Mouse (Mus musculus) limb, embryonic 12.5 days (tissue): Measurements from ENCODE around the gene Aptx. TPM values are rescaled to one million over a fixed set of nuclear protein-coding genes. Genes with fewer than 3 reads are reported as not detected.

Experiments
- ATAC-seq: fragments of 200-750 bp; cut with Nextera tagmentation; 2 replicates; pipeline ENCODE4 v1.8.0; 2017; ENCODE audit warnings: low read depth, moderate TSS enrichment; ENCODE audit not compliant: insufficient number of reproducible peaks, insufficient read depth, low FRiP score, low TSS enrichment
- H3K27ac ChIP-seq: fragments of 300-500 bp; sonication (generic); 2 replicates; pipeline ENCODE4 v1.5.1; 2016; ENCODE audit warnings: mild to moderate bottlenecking, moderate library complexity
- H3K27me3 ChIP-seq: fragments of 300-500 bp; sonication (generic); 2 replicates; pipeline ENCODE4 v1.6.1; 2016; ENCODE audit warnings: mild to moderate bottlenecking, moderate library complexity
- H3K36me3 ChIP-seq: fragments of 300-500 bp; sonication (generic); 2 replicates; pipeline ENCODE4 v1.6.1; 2016; ENCODE audit warnings: mild to moderate bottlenecking, moderate library complexity
- H3K4me1 ChIP-seq: fragments of 300-500 bp; sonication (generic); replicated peaks from 2 replicates; pipeline ENCODE4 v1.6.1; 2016
- H3K4me2 ChIP-seq: fragments of 300-500 bp; sonication (generic); 2 replicates; pipeline ENCODE4 v1.6.1; 2016; ENCODE audit warnings: mild to moderate bottlenecking, moderate library complexity
- H3K4me3 ChIP-seq: fragments of 300-500 bp; sonication (generic); replicated peaks from 2 replicates; pipeline ENCODE4 v1.5.1; 2016; ENCODE audit warnings: mild to moderate bottlenecking
- H3K9ac ChIP-seq: fragments of 300-500 bp; sonication (generic); replicated peaks from 2 replicates; pipeline ENCODE4 v1.6.1; 2016; ENCODE audit warnings: mild to moderate bottlenecking, moderate library complexity
- H3K9me3 ChIP-seq: fragments of 300-500 bp; sonication (generic); 2 replicates; pipeline ENCODE4 v1.6.1; 2016; ENCODE audit warnings: mild to moderate bottlenecking, moderate library complexity
- WGBS: fragments of 180-500 bp; shearing (Covaris S2); methylation state at CpG from one replicate; pipeline ENCODE4 v1.1.7; 2016; 5-methylcytosine and 5-hydroxymethylcytosine counted together
- microRNA counts: library from miRNA; unstranded; fragments of <30 nt; microRNA quantifications from one replicate; lab custom pipeline; 2017
- microRNA-seq: library from miRNA; unstranded; fragments of <30 nt; microRNA quantifications from one replicate; pipeline ENCODE4, GENCODE M21; 2017
- polyA plus RNA-seq: library from polyadenylated mRNA; unstranded; fragments of >200 nt; fragmentation: Nextera tagmentation; extraction: Ambion mirVana; gene quantifications from 2 replicates; pipeline ENCODE4 v1.2.1, GENCODE M21; 2016

Aptx gene
- polyA plus RNA-seq, 1 experiment from 2014 or later, result 34.0 TPM

- no peaks in the 10 kb centered on the region for H3K36me3 ChIP-seq
- H3K4me3 ChIP-seq, result no peak overlapping the region
- no peak overlapping the region for H3K4me2 ChIP-seq
- no peak overlapping the region for H3K9ac ChIP-seq
- H3K9me3 ChIP-seq, result no peaks in the 10 kb centered on the region
- H3K27me3 ChIP-seq, result peaks cover 6% of the 10 kb centered on the region
- ATAC-seq, result no peak
- 84% methylated on average over 5 of the region's 5 CpGs for WGBS
- no peak overlapping the region for H3K27ac ChIP-seq
- peaks cover 12% of the 10 kb centered on the region for H3K4me1 ChIP-seq
Observed at GRCm38 (mm10) chr4:40673526-40673925, 29.5 kb downstream of the Aptx start.

- H3K27me3 ChIP-seq, result no peaks in the 10 kb centered on the region
- H3K4me3 ChIP-seq, result no peak overlapping the region
- WGBS, result 82% methylated on average over 9 of the region's 9 CpGs
- H3K4me2 ChIP-seq, result no peak overlapping the region
- H3K9me3 ChIP-seq, result no peaks in the 10 kb centered on the region; the same call in 1 of the 2 replicates
- no peak overlapping the region for H3K27ac ChIP-seq
- H3K4me1 ChIP-seq, result no peaks in the 10 kb centered on the region
- H3K36me3 ChIP-seq, result no peaks in the 10 kb centered on the region
- ATAC-seq, result no peak
- H3K9ac ChIP-seq, result no peak overlapping the region
Observed at GRCm38 (mm10) chr4:40666237-40667012, 36.6 kb downstream of the Aptx start.

GRCm38 (mm10) chr4:40651055-40651454, 51.9 kb downstream of the Aptx start:
- H3K27ac ChIP-seq, result no peak overlapping the region
- no peaks in the 10 kb centered on the region for H3K36me3 ChIP-seq
- ATAC-seq, result no peak
- H3K27me3 ChIP-seq, result no peaks in the 10 kb centered on the region
- H3K9me3 ChIP-seq, result no peaks in the 10 kb centered on the region
- WGBS, result 94% methylated on average over 2 of the region's 2 CpGs
- no peak overlapping the region for H3K4me3 ChIP-seq
- no peak overlapping the region for H3K4me2 ChIP-seq
- no peak overlapping the region for H3K9ac ChIP-seq
- H3K4me1 ChIP-seq, result no peaks in the 10 kb centered on the region

- H3K27ac ChIP-seq, result no peak overlapping the region
- H3K4me2 ChIP-seq, result no peak overlapping the region
- no peaks in the 10 kb centered on the region for H3K9me3 ChIP-seq
- H3K9ac ChIP-seq, result no peak overlapping the region
- H3K4me3 ChIP-seq, result no peak overlapping the region
- H3K27me3 ChIP-seq, result no peaks in the 10 kb centered on the region
- ATAC-seq, result no peak
- 66% methylated on average over 5 of the region's 5 CpGs for WGBS
- no peaks in the 10 kb centered on the region for H3K36me3 ChIP-seq
- no peaks in the 10 kb centered on the region for H3K4me1 ChIP-seq
Observed at GRCm38 (mm10) chr4:40649111-40649510, 53.9 kb downstream of the Aptx start.

- H3K4me3 ChIP-seq, result no peak overlapping the region
Observed at GRCm38 (mm10) chr4:40643567-40643966, 59.4 kb downstream of the Aptx start.

GRCm38 (mm10) chr4:40640991-40641390, 62.0 kb downstream of the Aptx start:
- Histone ChIP-seq H3K9me3 (no peaks in the 10 kb centered on the region), H3K36me3 (no peaks in the 10 kb centered on the region), H3K4me2 (no peak overlapping the region), H3K27ac (no peak overlapping the region), H3K27me3 (no peaks in the 10 kb centered on the region), H3K4me3 (no peak overlapping the region), H3K9ac (no peak overlapping the region), H3K4me1 (no peaks in the 10 kb centered on the region)
- 89% methylated on average over 4 of the region's 4 CpGs for WGBS
- ATAC-seq, result no peak

More at GRCm38 (mm10) chr4:40643567-40643966, 59.4 kb downstream of the Aptx start:
- no peak overlapping the region for H3K9ac ChIP-seq
- no peak overlapping the region for H3K4me2 ChIP-seq
- H3K9me3 ChIP-seq, result no peaks in the 10 kb centered on the region
- no peak overlapping the region for H3K27ac ChIP-seq
- WGBS, result 64% methylated on average over 5 of the region's 5 CpGs
- no peaks in the 10 kb centered on the region for H3K4me1 ChIP-seq
- H3K36me3 ChIP-seq, result no peaks in the 10 kb centered on the region
- ATAC-seq, result no peak
- no peaks in the 10 kb centered on the region for H3K27me3 ChIP-seq

MicroRNA genes within 50 kb of the gene (microRNA counts, 519-probe panel; counts per million panel counts)
- microRNA mmu-miR-207 (lab: Ali Mortazavi, UCI), result not detected

Small RNAs within 50 kb of the gene (microRNA-seq; reads per million reads assigned to microRNA genes)
- gene Mir207, result not detected

Other genes starting within 250 kb of the Aptx start
- gene Tmem215, start 231.0 kb downstream of the Aptx start, polyA plus RNA-seq, result 0.17 and 0.20 TPM in 2 replicates
- 459 and 511 TPM in 2 replicates for gene Dnaja1, start 19.0 kb upstream of the Aptx start, polyA plus RNA-seq
- gene Smu1, start 54.7 kb upstream of the Aptx start, polyA plus RNA-seq, result 159 and 160 TPM in 2 replicates
- 32.9 and 37.4 TPM in 2 replicates for gene B4galt1, start 150.8 kb upstream of the Aptx start, polyA plus RNA-seq
- not detected in 2 replicates for gene Spink4, start 216.9 kb upstream of the Aptx start, polyA plus RNA-seq
- gene Bag1, start 245.1 kb upstream of the Aptx start, polyA plus RNA-seq, result 229 and 239 TPM in 2 replicates
- gene Chmp5, start 245.2 kb upstream of the Aptx start, polyA plus RNA-seq, result 101 and 105 TPM in 2 replicates